Mouse (Mus musculus): Measurements from ENCODE around the gene Pik3c2b.

Gene Pik3c2b

DNA sequence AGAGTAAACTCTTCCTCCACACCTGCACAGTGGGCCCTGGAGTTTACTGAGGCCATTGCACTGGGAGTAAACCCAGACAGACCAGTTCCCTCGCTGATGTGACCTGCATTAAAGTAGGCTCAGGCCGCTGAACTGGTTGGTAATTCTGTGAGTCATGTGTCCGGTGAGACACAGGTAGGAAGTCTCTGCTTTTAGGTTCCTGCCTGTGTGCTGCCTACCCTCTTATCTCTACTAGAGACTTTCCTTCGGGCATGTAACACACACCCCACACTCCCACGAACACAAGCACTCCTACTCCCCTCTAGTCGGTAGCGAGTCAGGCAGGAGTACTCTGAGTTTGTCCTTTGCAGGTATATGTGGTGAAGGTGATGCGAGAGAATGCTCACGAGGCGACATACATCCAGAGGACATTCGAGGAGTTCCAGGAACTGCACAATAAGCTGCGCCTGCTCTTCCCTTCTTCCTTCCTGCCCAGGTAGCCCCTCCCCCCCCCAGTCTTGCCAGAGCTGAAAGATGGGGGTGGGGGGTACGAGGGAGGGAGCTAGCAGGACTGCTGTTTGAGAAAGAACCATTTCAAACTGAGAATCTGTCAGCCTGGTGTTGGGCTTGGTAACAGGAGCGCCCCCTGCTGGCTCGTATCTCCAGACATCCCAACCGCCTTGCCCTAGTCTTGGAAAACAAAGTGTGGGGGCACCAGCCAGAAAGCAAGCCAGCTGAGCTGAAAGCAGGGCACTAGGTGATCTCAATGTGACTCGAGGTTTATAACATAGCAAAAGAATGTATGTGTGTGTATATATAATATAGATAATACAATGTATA, 55.7 kb downstream of the Pik3c2b start:
- DNase-seq (ENCODE audit: low spot score in 2 of 2) = peak; percentile 46 to 79

DNA sequence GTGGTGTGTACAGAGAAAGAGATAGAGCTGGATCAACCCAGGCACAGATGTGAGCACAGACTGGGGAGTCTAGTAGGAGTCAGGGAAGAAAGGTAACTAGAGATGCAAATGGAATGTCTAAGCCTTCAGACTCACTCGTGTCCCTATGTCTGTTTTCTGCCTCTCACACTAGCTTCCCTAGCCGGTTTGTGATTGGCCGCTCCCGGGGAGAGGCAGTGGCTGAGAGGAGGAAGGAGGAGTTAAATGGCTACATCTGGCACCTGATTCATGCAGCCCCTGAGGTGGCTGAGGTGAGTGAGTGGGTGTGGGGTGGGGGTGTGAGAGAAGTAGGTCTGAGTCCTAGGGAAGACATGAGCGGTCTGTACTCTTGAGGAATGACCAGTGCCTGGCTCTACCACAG, 56.6 kb downstream of the Pik3c2b start:
- no peak for DNase-seq (ENCODE audit: low spot score in 2 of 2)

GRCm38 (mm10) chr1:133103315-133103714, 57.8 kb downstream of the Pik3c2b start:
- no peak for DNase-seq (ENCODE audit: low spot score in 2 of 2)

GRCm38 (mm10) chr1:133103871-133104270, 58.4 kb downstream of the Pik3c2b start:
- no peak for DNase-seq (ENCODE audit: low spot score in 2 of 2)

DNA sequence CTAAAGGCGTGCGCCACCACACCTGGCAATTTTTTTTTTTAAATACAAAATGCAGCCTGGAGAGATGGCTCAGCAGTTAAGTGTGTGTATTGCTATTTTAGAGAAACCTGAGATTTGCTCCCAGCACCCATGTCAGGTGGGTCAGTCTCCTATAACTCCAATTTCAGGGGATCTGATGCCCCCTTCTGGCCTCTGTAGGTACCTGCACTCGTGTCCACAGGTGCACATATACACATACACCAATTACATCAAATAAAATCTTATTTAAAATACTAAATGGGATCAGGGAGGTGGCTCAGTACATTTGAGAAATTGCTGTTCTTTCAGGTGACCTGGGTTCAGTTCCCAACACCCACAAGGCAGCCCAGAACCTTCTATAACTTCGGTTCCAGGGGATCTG, 70.6 kb downstream of the Pik3c2b start:
- DNase-seq (ENCODE audit: low spot score in 2 of 2) = no peak

DNA sequence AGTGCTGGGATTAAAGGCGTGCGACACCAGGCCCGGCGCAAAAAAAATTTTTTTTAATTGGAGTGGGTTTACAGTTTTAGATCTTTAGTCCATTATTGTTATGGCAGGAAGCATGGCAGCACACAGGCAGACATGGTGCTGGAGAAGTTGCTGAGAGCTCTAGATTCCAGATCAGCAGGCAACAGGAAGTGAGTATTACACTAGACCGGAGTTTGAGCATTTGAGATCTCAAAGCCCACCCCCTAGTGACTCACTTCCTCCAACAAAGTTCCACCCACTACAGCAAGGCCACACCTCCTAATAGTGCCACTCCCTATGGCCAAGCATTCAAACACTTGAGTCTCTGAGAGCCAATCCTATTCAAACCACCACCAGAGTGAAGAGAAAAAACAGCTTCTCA, 72.7 kb downstream of the Pik3c2b start:
- DNase-seq (ENCODE audit: low spot score in 2 of 2) = no peak

- DNase-seq (ENCODE audit: low spot score in 2 of 2) = no peak
Measured at GRCm38 (mm10) chr1:133118844-133119243, 73.4 kb downstream of the Pik3c2b start.

DNA sequence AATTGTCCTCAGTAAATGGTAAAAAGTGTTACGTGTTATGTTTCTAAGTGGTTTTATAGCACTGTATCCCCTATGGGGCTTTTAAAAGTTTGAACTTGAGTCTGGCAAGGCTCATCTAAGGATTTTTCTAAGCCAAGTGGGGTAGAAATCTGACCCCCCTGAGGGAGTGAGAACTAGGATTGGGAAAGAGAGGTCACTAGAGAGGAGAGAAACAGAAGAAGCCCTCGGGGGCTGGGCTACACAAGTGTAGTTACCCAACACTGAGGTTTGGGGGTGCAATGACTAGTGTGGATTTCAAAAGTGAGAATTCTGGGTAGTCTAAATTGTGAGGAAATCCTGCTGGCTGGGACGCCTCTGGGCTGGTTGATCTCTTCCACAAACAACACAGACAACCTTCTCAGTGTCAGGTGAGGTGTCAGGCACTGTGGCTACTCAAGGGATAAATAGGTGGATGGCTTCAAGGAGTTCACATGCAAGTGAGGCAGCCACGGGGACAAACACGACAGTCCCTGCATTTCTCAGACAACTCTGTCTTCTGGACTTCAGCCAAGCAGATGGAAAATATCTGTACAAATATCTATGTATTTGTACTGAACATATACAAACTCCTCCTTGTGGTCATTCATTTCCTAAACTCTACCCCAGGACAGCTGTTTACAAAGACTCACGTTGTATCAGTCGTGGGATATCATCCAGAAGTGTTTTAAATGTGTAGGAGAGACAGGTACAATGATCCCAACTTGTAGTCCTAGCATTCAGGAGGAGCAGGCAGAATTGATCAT, 74.7 kb downstream of the Pik3c2b start:
- no peak for DNase-seq (ENCODE audit: low spot score in 2 of 2)

- no peak for DNase-seq (ENCODE audit: low spot score in 2 of 2)
Measured at GRCm38 (mm10) chr1:133121246-133121645, 75.8 kb downstream of the Pik3c2b start.

DNA sequence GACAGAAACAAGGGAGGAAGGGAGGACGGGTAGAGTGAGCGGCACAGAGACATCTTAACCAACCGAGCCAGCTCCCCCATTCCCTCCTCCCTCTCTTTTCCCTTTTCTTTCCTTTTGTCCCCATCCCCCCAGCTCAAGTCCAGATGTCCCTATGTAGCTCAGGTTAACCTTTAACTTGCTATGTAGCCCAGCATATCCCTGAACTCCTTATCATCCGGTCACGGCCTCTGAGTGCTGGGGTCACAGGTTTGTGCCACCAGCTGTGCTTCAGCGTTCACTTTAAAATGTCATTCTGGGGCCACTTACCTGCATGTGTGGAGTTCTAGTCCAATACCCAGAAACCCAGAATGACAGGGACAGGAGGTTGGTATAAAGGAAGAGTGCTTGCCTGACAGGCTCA, 78.7 kb downstream of the Pik3c2b start:
- DNase-seq (ENCODE audit: low spot score in 2 of 2) = no peak

DNA sequence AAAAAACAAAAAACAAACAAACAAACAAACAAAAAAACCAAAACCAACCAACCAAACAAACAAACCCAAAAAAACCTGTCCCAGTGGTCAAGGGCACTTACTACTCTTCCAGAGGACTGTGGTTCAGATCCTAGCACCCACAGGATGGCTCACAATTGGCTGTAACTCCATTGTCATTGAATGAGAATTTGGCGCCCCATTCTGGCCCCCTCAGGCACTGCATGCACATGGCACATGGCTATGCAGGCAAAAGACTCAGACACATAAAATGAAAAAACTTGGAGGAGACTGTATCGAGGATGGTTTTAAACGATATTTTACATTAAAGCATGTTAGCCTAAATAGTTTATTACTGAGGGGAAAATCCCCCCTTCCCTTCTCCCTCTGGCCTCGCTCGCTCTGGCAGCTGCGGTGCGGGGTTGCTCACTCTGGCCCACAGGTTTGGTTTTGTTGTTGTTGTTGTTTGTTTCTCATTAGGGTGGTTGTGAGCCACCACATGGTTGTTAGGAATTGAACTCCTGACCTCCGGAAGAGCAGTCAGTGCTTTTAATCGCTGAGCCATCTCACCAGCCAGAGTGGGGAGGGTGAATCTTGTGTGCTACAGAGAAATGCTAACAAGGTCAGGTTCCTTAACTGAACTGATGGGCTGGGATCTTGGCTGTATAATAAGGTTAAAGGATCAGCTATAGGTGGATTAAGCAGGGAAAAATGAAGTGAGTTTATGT, 80.3 kb downstream of the Pik3c2b start:
- DNase-seq (ENCODE audit: low spot score in 2 of 2) = no peak

GRCm38 (mm10) chr1:133126365-133126740, 80.9 kb downstream of the Pik3c2b start:
- no peak for DNase-seq (ENCODE audit: low spot score in 2 of 2)

DNA sequence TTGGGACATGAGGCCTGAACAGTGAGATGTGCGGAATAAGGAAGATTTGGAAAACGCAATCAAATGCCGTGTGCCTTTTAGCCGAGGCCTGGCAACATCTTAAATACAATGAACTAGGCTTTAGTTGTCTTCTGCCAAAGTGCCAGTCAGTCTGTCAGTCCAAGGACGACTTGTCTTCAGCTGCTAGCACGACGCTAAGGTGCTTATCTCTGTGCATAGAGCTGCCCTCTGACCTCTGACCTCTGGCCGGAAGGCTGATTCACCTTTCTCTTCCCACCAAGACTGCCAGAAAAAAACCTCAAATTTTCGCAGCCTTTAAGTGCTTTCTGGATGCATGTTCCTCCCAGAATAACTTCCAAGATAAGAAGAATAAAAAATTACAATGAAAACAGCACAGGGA, 81.9 kb downstream of the Pik3c2b start:
- no peak for DNase-seq (ENCODE audit: low spot score in 2 of 2)

GRCm38 (mm10) chr1:133129471-133130221, 84.2 kb downstream of the Pik3c2b start:
- DNase-seq (ENCODE audit: low spot score in 2 of 2) = no peak

DNA sequence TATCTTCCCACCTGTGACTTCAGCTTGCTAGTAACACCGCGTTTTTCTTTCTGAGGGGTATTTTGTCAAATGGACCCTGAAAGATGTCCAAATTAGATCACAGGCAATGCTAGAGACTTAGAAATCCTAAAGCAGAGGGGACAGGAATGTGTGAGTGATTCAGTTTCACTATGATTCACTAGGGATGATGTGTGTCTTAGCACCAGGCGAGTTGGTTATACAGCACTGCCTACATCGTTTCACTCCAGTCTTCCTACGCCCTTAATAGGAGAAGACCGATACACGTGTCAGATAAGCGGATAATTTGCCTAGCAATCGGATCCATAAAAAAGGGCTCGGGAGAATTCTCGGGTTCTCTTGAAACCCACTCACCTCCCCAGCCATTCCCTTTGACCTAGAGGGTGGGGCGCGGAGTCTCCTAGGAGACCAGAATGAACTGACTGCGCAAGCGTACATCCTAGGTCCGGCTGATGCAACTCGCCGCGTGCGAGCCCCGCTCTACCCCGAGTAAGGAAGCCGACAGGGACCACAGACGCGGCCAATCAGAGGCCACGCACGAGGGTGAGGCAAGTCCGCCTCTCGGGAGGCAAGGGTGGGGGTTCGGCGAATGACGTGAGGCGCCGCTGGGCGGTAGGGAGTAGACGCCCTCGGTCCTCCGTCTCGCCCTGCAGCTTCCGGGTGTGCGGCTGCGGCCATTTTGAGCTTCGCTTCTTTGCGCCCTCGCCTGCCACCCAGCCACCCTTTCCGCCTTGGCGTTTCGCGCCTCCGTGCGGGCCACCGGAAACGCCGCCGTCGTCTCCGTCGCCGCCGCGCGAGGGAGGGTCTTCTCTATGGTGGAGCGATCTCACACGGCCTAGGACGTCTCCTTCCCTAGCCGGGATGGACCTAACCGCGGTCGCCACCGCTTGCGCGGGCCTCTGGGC, 85.4 kb downstream of the Pik3c2b start, which contains the start of gene Ppp1r15b:
Ppp1r15b (plus strand) TSS at position 506 of the 923 bp plus-strand sequence.
- DNase-seq (ENCODE audit: low spot score in 2 of 2) = peak; percentile 94 to 99

- DNase-seq (ENCODE audit: low spot score in 2 of 2) = peak in 1 of 2 experiments; percentile 52
Measured at GRCm38 (mm10) chr1:133131561-133131905, 86.1 kb downstream of the Pik3c2b start.

- DNase-seq (ENCODE audit: low spot score in 2 of 2) = no peak
Measured at GRCm38 (mm10) chr1:133131936-133132335, 86.5 kb downstream of the Pik3c2b start.

DNA sequence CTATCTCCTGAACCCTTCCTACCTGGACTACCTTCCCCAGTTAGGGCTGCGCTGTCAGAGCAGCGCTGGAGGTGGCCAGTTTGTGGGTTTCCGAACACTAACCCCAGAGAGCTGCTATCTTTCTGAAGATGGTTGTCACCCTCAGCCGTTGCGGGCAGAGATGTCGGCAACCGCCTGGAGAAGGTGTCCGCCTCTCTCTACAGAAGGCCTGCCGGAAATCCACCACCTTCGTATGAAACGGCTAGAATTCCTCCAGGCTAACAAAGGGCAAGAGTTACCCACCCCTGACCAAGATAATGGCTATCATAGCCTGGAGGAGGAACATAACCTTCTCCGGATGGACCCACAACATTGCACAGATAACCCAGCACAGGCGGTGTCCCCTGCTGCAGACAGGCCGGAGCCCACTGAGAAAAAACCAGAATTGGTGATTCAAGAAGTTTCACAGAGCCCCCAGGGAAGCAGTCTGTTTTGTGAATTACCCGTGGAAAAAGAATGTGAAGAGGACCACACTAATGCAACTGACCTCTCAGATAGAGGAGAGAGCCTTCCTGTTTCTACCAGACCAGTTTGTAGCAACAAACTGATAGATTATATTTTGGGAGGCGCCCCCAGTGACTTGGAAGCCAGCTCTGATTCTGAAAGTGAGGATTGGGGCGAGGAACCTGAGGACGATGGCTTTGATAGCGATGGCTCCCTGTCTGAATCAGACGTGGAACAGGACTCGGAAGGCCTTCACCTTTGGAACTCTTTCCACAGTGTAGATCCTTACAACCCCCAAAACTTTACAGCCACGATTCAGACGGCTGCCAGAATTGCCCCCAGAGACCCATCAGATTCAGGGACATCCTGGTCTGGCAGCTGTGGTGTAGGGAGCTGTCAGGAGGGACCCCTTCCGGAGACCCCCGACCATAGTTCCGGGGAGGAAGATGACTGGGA, 87.2 kb downstream of the Pik3c2b start:
- peak in 1 of 2 experiments; percentile 16 for DNase-seq (ENCODE audit: low spot score in 2 of 2)

GRCm38 (mm10) chr1:133133425-133133824, 88.0 kb downstream of the Pik3c2b start:
- DNase-seq (ENCODE audit: low spot score in 2 of 2) = no peak

Measured in thymus, postnatal 10 days (tissue).